Mouse (Mus musculus) embryo, embryonic 9.5 days (tissue): ENCODE results near the gene Foxb2.
A peak's percentile ranks its signal among the peaks of the same experiment; 100 is the strongest.
"Not testable (repeated sequence)": the region's sequence is repeated elsewhere in the genome, so short reads cannot be mapped to it uniquely, and the experiment has no call there.

Experiments
- DNase-seq: peaks from one replicate; pipeline ENCODE4 v3.0.0-alpha.2; 2017; ENCODE audit errors: extremely low spot score

Gene Foxb2

DNA sequence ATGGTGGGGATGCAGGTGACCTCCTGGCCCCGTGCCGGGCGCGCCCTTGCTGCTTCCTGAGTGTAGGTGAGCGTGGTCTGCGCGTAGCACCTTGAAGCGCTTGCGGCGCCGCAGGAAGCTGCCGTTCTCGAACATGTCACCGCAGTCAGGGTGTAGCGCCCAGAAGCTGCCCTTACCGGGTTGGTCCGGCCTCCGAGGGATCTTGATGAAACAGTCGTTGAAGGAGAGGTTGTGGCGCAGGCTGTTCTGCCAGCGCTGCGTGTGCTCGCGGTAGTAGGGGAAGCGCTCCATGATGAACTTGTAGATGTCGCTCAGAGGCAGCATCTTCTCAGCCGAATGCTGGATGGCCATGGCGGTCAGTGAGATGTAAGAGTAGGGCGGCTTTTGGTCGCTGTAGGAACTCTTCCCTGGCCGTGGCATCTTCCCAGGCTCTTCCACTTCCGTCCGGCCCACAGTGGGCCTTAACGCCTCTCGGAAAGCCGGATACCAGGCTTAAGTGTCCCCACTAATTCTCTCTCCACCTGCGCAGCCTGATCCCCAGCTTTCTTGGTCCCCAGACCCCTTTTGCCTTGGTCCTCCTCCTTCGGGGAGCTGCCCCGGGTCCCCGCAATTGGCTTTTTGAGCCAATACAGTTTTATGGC, at the start of gene Foxb2:
Gene Foxb2 (minus strand): TSS at position 585 of the 641 bp plus-strand sequence.
- peak; percentile 43 for DNase-seq

GRCm38 (mm10) chr19:16911507-16911906, 37.9 kb upstream of the Foxb2 start:
- no peak for DNase-seq

GRCm38 (mm10) chr19:16903106-16903505, 29.5 kb upstream of the Foxb2 start:
- DNase-seq, result no peak

DNA sequence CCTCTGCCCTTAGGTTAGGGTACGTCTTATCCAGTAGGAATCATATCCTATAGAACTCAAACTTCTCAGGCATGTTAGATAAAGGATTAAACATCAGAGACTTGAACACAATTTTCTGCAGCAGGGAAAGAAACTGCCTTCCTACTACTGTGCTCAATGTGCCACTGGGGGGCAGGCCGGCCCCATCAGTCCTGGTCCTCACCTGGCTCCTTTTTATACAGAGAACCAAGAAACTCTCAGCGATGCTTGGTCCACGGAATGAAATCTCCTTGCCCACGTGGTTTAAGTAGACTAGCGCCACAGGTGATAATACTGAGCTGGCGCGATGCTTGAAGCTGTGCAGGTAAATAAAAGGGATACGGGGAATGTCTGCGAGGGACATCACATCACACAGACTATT, 26.1 kb upstream of the Foxb2 start:
- DNase-seq, result no peak

DNA sequence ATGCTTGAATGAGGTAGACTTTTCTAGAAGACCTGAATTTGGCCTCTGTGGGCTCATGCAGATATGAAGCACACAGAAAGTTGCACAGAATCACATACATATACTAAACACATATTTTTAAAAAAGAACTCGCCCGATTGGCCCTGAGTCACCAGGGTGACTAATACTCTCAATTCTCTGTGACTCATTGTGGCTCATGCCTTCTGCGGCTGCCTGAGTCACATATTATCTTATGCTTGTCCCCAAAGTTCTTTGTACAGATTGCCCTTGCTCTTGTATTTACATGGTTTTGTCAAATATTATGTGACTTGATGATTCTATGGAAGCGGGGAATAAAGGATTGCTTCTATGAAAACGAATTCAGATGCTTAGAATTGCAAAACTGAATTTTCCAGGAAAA, 25.0 kb upstream of the Foxb2 start:
- no peak for DNase-seq

DNA sequence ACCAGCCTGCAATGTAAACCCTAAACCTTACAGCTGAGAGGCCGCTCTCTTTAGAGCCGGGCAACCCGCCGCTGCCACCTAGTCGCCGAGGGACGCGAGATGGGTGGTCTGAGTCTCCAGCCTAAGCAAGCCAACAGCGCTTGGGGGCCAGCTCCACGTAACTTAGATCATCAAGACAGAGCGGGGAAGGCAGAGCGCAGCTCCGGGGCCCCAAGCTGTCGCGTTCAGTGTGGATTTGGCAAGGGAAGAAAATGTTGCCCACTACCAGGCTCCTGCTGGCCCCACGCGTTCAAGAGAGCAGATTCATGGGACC, 2.8 kb upstream of the Foxb2 start:
- DNase-seq, result peak; percentile 42

DNA sequence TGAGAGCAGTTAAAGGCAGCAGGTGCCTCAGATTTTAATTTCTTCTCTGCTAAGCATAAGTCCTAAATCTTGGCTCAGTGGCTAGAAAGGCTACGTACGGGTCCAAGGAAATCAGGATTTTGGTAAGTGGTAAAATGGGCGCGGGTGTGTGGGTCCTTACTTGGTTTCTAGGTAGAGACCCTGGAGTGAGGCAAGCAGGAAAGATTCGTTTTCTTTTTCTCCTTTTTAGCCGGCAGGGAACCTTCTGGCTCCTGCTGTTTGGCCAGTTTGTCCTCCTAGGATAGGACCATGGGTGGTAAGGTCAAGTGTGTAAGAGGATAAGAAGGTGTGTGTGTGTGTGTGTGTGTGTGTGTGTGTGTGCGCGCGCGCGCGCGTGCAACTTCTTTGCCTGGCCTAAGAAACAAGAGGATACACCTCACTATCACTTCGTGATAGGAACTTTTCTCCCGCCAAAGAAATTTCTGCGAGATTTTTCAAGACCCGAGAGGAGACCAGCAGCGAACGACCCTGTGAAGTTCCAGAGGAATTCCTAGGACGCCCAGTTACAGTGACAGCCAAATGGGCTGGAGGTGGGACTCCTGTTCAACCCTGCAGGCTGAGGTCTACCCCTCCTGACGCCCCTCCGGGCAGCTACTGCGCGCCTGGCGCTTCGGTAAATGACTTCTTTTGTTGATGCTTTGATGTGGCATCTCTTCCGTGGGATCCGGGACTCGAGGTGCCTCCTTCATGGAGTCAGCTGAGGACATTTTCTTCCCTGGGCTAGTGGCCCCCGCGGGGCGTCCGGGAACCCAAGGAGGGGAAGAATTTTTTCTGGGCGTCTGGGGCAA, 2.2 kb upstream of the Foxb2 start:
- peak; percentile 35 for DNase-seq

- peak; percentile 17 for DNase-seq
Measured at GRCm38 (mm10) chr19:16874991-16875540, 1.5 kb upstream of the Foxb2 start.

DNA sequence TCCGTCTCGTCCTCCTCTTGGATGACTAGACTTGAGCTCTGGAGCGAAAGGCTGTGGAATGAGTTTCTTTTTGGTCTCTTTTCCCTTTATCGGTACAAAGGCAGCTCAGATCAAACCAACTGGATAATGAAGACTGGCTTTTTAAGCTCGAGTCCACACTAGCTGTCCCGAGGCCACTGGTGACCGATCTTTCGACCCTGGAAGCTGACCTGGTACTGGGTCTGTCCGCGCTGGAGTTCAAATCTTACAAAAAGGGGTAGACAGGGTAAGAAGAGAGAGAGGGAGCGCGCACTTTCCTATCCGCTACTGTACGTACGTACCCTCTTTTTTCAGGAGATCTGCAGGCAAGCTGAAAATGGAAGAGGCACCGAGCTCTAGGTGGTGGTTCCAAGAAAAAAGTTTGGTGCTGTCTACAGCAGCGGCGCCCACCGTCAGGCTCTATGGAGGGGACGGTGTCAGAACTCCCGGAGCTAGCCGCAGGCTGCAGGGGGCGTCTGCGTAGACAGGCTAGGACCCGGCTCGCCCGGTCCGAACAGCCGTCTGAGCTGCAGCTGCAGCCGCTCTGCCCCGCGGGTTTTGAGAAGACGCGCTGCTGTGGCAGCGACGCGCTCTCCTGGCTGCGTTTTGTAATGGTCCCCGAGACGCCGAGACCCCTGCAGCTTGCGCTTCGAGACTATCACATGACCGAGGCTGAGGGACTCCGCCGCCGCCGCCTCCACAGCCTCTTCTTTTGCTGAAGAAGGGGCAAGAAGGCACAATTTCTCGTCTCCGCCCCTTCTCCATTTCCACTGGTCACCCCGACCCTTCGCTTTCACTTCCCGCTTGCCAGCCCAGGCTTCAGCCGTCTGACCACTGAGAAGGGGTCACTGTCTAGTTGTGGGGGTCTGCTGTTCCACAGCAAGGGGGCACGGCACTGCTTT, 597 bp upstream of the Foxb2 start:
- DNase-seq, result peak; percentile 52

GRCm38 (mm10) chr19:16872331-16873180, 1.0 kb downstream of the Foxb2 start:
- peak; percentile 57 for DNase-seq

- peak; percentile 43 for DNase-seq
Measured at GRCm38 (mm10) chr19:16871192-16871760, 2.3 kb downstream of the Foxb2 start.

- DNase-seq, result peak; percentile 52
Measured at GRCm38 (mm10) chr19:16870501-16871191, 3.0 kb downstream of the Foxb2 start.

DNA sequence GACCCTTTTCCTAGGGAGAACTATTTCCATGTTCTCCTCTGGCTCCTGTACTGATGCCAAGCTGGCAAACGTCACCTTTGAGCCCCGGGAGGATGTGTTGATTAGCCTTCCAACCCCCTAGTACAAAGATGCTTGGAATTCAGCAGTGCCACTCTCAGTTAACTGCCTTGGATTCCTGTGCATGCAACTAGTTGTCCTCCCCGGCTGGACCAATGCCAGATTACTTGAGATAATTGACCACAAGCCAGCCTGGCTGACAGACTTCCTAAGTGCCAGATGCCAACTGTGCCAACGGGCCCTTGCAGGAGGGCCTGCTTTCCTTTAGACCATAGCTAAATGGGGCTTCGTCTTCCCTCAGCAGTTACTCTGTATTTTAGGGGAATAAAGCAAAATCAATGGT, 5.1 kb downstream of the Foxb2 start:
- DNase-seq, result no peak

GRCm38 (mm10) chr19:16858646-16859045, 15.0 kb downstream of the Foxb2 start:
- no peak for DNase-seq

DNA sequence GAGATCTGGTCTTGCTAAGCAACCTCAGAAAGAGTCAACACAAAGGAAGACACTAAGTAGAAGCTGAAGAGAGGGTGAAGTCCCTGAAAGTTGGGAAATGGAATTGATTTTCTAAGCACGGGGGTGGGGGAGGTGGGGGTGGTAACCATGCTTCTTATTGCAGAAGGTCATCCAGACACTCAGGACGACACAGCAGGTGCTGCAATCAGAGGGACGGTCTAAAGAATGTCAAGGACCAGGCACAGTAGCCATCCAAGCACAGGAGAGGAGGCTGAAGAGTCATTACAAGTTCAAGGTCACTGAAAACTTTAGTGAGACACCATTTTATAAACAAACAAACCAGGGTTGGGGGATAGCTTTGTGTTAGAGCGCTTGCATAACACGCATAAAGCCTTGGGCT, 16.9 kb downstream of the Foxb2 start:
- no peak for DNase-seq

DNA sequence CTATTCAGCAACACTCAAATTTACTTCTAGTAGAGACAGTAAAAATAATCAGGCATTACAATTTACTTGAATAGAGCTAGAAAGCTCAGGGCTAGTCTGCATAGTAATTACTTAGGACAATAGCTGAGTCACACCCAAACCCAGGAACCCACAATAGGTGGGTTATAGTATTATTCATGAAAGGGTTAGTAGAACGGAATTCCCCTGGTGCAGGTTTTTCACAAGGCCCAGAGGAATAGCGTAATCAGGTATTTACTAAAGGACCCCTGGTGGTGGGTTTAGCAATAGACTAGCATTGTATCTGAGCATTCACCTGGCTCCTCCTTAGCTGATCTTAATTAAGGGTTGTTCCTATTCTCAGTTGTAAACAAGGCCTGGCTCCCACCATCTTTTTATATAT, 29.5 kb downstream of the Foxb2 start:
- not testable (repeated sequence) for DNase-seq

GRCm38 (mm10) chr19:16841516-16842249, 31.9 kb downstream of the Foxb2 start:
- DNase-seq, result no peak

DNA sequence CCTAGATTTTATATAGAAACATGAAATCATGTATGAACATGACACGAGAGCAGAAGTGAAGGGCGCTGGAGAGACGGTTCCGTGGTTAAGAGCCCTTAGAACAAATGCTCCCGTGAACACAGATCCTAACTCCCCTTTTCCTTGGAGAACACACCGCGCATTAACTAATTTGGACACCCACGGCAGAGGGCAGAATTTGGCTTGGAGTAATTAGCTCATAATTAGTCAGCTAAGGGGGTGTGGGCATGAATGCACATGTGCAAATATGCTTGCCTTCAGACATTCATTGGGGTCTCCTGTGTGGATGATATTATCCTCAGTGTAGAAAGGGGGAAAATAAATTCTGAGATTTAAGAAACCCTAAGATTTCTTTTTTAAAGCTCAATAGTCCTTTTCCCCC, 32.6 kb downstream of the Foxb2 start:
- DNase-seq, result no peak

DNA sequence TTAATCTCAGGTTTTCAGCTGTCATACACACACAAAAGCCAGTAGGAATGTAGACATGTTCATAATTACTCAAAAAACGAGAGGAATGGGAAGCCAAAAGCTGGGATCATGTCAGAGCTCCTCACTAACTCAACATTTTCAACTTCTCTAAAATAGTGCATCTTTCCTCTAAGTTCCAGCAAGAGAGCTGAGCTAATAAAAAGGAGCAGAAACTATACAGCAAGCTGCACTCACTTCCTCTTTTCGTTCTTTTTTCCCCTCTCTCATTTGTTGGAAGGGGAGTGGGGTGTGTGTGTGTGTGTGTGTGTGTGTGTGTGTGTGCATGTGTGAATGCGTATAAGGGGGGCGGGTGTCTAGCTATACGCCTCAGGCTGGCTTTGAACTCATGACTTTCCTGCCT, 45.9 kb downstream of the Foxb2 start:
- no peak for DNase-seq
